Mouse (Mus musculus): Measurements from ENCODE around the gene Olfr70. TPM values are rescaled to one million over a fixed set of nuclear protein-coding genes. Genes with fewer than 3 reads are reported as not detected.

Gene Olfr70
- total RNA-seq, 2 experiments from 2014 or later: not detected

DNA sequence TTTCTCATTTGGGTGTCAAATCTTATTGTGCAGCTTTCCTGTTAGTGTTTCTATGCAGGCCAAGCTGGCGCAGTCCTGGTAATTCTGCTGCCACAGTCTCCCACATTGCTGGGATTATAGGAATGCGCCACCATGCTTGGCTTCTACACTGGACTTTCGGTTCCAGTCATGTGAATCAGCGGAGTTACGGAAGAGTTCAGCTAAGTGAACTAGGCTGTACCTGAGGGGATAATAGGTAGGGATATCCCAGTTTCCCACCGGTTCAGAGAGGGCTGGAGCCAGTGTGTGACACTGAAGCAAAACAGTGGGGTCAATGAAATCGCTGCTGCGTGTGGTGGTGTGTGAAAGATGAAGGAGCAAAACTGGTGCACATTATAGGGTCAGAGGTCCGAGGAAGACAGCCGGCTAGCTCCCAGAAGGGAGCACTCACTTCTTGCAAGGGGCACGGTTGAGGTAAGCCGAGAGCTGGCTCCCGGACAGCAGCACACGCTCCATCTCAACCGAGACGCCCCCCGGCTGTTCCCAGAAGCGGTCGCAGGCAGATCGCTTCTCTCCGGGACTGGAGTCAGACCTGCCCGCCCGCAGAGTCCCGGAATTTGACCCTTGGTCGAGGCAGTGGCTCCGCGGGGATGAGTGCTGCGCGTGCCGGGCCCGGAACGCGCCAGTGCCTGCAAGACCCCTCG, 44.8 kb downstream of the Olfr70 start:
- DNase-seq (ENCODE audit: low spot score): no peak

DNA sequence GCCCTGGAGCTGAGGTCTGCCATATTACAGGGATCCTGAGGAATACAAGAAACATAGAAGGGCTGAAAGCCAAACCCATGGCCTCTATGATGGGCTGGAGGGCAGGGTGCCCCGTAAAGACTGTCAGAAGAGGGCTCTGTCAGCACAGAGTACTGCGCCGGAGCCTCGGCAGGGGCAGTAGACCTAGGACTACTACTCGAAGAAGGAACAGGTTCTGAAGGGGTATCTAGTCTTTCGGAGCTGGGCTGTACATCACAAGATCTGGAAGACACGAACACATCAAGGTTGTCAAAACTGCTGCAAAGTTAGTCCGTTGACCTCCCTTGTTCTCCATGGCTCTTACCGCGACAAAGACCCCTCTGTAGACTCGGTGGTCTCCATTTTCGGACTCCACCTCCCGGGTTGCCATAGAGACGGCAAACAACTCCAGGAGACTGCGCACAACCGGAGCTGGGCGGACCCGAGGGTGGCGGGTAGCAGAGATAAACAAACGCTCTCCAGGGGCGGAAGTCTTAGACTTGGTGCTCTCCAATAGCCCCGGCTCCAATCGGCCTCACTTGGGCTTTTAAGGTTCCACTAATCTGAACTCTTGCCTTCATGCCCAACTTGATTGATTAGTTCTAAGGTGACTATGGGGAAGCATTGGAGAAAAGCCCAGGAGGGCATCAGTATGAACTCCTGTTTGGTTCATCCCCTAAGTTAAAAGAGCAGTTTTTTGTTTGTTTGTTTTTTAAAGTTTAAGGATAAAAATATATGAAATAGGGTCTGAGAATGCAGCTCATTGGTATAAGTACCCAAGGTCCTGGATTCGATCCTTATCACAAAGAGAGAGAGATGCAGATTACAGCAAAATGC, 47.2 kb downstream of the Olfr70 start, which contains the start of gene Spag8:
Gene Spag8 (minus strand): TSS at position 434 of the 855 bp plus-strand sequence.
- no peak for DNase-seq (ENCODE audit: low spot score)

DNA sequence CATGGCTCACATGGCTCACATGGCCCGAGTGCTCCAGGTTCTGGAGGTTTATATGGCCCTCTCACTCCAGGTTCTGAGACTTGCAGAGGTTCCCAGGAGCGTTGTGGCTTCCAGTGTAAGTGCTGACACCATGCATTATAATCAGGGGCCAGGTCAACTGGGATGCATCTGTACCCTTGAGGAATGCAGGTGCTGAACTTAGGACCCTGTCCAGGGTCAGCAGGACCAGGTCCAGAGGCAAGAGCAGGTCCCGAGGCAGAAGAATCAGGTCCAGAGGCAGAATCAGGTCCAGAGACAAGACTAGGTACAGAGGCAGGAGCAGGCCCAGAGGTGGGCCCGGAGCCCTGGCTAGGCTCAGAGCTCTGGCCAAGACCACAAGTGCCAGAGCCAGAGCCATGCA, 47.9 kb downstream of the Olfr70 start:
- DNase-seq (ENCODE audit: low spot score): no peak

DNA sequence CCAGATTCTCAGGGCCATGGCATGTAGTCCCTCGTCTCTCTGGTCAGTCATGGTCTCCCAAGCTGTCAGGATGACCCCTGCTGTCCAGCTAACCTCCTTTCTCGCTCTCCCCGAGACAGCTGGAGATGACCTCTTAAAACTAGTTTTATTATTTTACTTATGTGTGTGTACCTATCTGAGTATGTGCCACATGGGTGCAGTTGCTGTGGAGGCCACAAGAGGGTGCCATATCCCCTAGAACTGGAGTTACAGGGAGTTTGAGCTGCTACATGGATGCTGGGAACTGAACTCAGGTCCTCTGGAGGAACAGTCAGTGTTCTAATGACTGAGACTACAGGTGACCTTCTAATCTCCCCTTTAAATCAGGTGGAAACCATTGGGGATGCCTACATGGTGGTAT, 50.8 kb downstream of the Olfr70 start:
- no peak for DNase-seq (ENCODE audit: low spot score)

Other genes starting within 250 kb of the Olfr70 start
- gene Cd72, start 246.2 kb downstream of the Olfr70 start, total RNA-seq (2021): under 1 TPM in 1 of 2 experiments, not detected in 1; 0.21 TPM
- not detected for gene Sit1, start 217.1 kb downstream of the Olfr70 start, total RNA-seq (2021)
- gene Ccdc107, start 207.9 kb downstream of the Olfr70 start, total RNA-seq (2021): 10 to 100 TPM; 21.9 to 26.8 TPM
- not detected for gene Arhgef39, start 201.1 kb downstream of the Olfr70 start, total RNA-seq (2021)
- 1 to 10 TPM; 1.4 to 2.6 TPM for gene Car9, start 193.8 kb downstream of the Olfr70 start, total RNA-seq (2021)
- gene Tpm2, start 177.0 kb downstream of the Olfr70 start, total RNA-seq (2021): 1,000 to 10,000 TPM; 6,886 to 8,782 TPM
- gene Creb3, start 138.5 kb downstream of the Olfr70 start, total RNA-seq (2021): 10 to 100 TPM; 29.9 to 41.5 TPM
- 10 to 100 TPM; 50.6 to 64.8 TPM for gene Tln1, start 138.1 kb downstream of the Olfr70 start, total RNA-seq (2021)
- 10 to 100 TPM; 19.9 to 20.7 TPM for gene Rgp1, start 122.1 kb downstream of the Olfr70 start, total RNA-seq (2021)
- 1 to 10 TPM; 4.3 to 4.6 TPM for gene Gba2, start 121.9 kb downstream of the Olfr70 start, total RNA-seq (2021)
- gene Msmp, start 116.3 kb downstream of the Olfr70 start, total RNA-seq (2021): under 1 TPM in 1 of 2 experiments, not detected in 1; 0.55 TPM
- gene Npr2, start 68.9 kb downstream of the Olfr70 start, total RNA-seq (2021): 10 to 100 TPM; 35.2 to 38.7 TPM
- not detected for gene Spag8, start 47.2 kb downstream of the Olfr70 start, total RNA-seq (2021)
- gene Hint2, start 44.3 kb downstream of the Olfr70 start, total RNA-seq (2021): 10 to 100 TPM; 37.4 to 44.9 TPM
- gene Tmem8b, start 31.8 kb downstream of the Olfr70 start, total RNA-seq (2021): 10 to 100 TPM; 10.9 to 12.7 TPM
- gene Fam221b, start 31.7 kb downstream of the Olfr70 start, total RNA-seq (2021): under 1 TPM; 0.09 to 0.16 TPM
- gene Olfr71, start 9.4 kb upstream of the Olfr70 start, total RNA-seq (2021): not detected
- 1 to 10 TPM; 1.7 to 2.5 TPM for gene Hrct1, start 26.4 kb upstream of the Olfr70 start, total RNA-seq (2021)
- gene Spaar, start 29.2 kb upstream of the Olfr70 start, total RNA-seq (2021): 1 to 10 TPM; 1.1 to 1.3 TPM
- gene Olfr159, start 70.2 kb upstream of the Olfr70 start, total RNA-seq (2021): not detected
- not detected for gene Olfr156, start 123.1 kb upstream of the Olfr70 start, total RNA-seq (2021)
- gene Olfr157, start 139.4 kb upstream of the Olfr70 start, total RNA-seq (2021): not detected
- gene Olfr155, start 150.8 kb upstream of the Olfr70 start, total RNA-seq (2021): not detected
- 1 to 10 TPM; 2.0 to 2.3 TPM for gene Reck, start 174.7 kb upstream of the Olfr70 start, total RNA-seq (2021)

Data from gastrocnemius, adult 18-20 months (tissue).